Mouse (Mus musculus): Measurements from ENCODE around the gene Cdk8. TPM values are rescaled to one million over a fixed set of nuclear protein-coding genes. Genes with fewer than 3 reads are reported as not detected.

The Cdk8 gene
- polyA plus RNA-seq, 1 experiment from 2014 or later = 41.5 TPM

- Histone ChIP-seq H3K27ac (ENCODE audit: low read depth, low read length) (no peak overlapping the region), H3K4me1 (replicated peaks; ENCODE audit: control insufficient read depth, insufficient read depth, low read length) (no peaks in the 10 kb centered on the region), H3K9me3 (ENCODE audit: control insufficient read depth, low read length) (no peaks in the 10 kb centered on the region), H3K36me3 (ENCODE audit: control insufficient read depth, insufficient read depth, low read length) (no peaks in the 10 kb centered on the region; the same call in 1 of the 2 replicates), H3K4me2 (ENCODE audit: low read depth, low read length, severe bottlenecking) (no peak overlapping the region), H3K9ac (ENCODE audit: low read length) (no peak overlapping the region), H3K4me3 (ENCODE audit: low read depth, low read length) (no peak overlapping the region), H3K27me3 (ENCODE audit: control insufficient read depth, insufficient read depth, low read length) (no peaks in the 10 kb centered on the region)
- WGBS = 91% methylated on average over 7 of the region's 7 CpGs
- no peak for DNase-seq (ENCODE audit: low spot score)
- no peak for ATAC-seq (replicated peaks; ENCODE audit: low FRiP score)
Measured at GRCm38 (mm10) chr5:146289921-146290320, 58.9 kb downstream of the Cdk8 start.

GRCm38 (mm10) chr5:146290446-146290845 lies 59.4 kb downstream of the Cdk8 start:
- Histone ChIP-seq H3K4me2 (ENCODE audit: low read depth, low read length, severe bottlenecking) (no peak overlapping the region), H3K36me3 (ENCODE audit: control insufficient read depth, insufficient read depth, low read length) (no peaks in the 10 kb centered on the region; the same call in 1 of the 2 replicates), H3K4me3 (ENCODE audit: low read depth, low read length) (no peak overlapping the region), H3K9ac (ENCODE audit: low read length) (no peak overlapping the region), H3K9me3 (ENCODE audit: control insufficient read depth, low read length) (no peaks in the 10 kb centered on the region), H3K4me1 (replicated peaks; ENCODE audit: control insufficient read depth, insufficient read depth, low read length) (no peaks in the 10 kb centered on the region), H3K27me3 (ENCODE audit: control insufficient read depth, insufficient read depth, low read length) (no peaks in the 10 kb centered on the region), H3K27ac (ENCODE audit: low read depth, low read length) (no peak overlapping the region)
- ATAC-seq (replicated peaks; ENCODE audit: low FRiP score) (no peak), DNase-seq (ENCODE audit: low spot score) (no peak)
- WGBS = 90% methylated on average over 5 of the region's 5 CpGs

- no peak overlapping the region for H3K27ac ChIP-seq (ENCODE audit: low read depth, low read length)
- no peaks in the 10 kb centered on the region for H3K27me3 ChIP-seq (ENCODE audit: control insufficient read depth, insufficient read depth, low read length)
- DNase-seq (ENCODE audit: low spot score) = no peak
- no peaks in the 10 kb centered on the region for H3K9me3 ChIP-seq (ENCODE audit: control insufficient read depth, low read length)
- H3K4me3 ChIP-seq (ENCODE audit: low read depth, low read length) = no peak overlapping the region
- no peaks in the 10 kb centered on the region for H3K4me1 ChIP-seq (replicated peaks; ENCODE audit: control insufficient read depth, insufficient read depth, low read length)
- H3K9ac ChIP-seq (ENCODE audit: low read length) = no peak overlapping the region
- no peak overlapping the region for H3K4me2 ChIP-seq (ENCODE audit: low read depth, low read length, severe bottlenecking)
- WGBS = 93% methylated on average over 5 of the region's 5 CpGs
- no peaks in the 10 kb centered on the region; the same call in 1 of the 2 replicates for H3K36me3 ChIP-seq (ENCODE audit: control insufficient read depth, insufficient read depth, low read length)
- ATAC-seq (replicated peaks; ENCODE audit: low FRiP score) = 0 out of 2 replicates have a peak, but pooled peaks have one; percentile 27
Measured at GRCm38 (mm10) chr5:146291560-146291959, 60.5 kb downstream of the Cdk8 start.

- no peak overlapping the region for H3K4me3 ChIP-seq (ENCODE audit: low read depth, low read length)
- no peaks in the 10 kb centered on the region for H3K9me3 ChIP-seq (ENCODE audit: control insufficient read depth, low read length)
- H3K27ac ChIP-seq (ENCODE audit: low read depth, low read length) = no peak overlapping the region
- DNase-seq (ENCODE audit: low spot score) = no peak
- no peaks in the 10 kb centered on the region for H3K4me1 ChIP-seq (replicated peaks; ENCODE audit: control insufficient read depth, insufficient read depth, low read length)
- H3K9ac ChIP-seq (ENCODE audit: low read length) = no peak overlapping the region
- no peaks in the 10 kb centered on the region for H3K27me3 ChIP-seq (ENCODE audit: control insufficient read depth, insufficient read depth, low read length)
- ATAC-seq (replicated peaks; ENCODE audit: low FRiP score) = no peak
- H3K4me2 ChIP-seq (ENCODE audit: low read depth, low read length, severe bottlenecking) = no peak overlapping the region
- no peaks in the 10 kb centered on the region; the same call in 1 of the 2 replicates for H3K36me3 ChIP-seq (ENCODE audit: control insufficient read depth, insufficient read depth, low read length)
- WGBS = 91% methylated on average over 5 of the region's 5 CpGs
Measured at GRCm38 (mm10) chr5:146292896-146293680, 62.1 kb downstream of the Cdk8 start.

- 93% methylated on average over 11 of the region's 11 CpGs for WGBS
- Histone ChIP-seq H3K27me3 (ENCODE audit: control insufficient read depth, insufficient read depth, low read length) (no peaks in the 10 kb centered on the region), H3K36me3 (ENCODE audit: control insufficient read depth, insufficient read depth, low read length) (no peaks in the 10 kb centered on the region; the same call in 1 of the 2 replicates), H3K9ac (ENCODE audit: low read length) (no peak overlapping the region), H3K4me3 (ENCODE audit: low read depth, low read length) (no peak overlapping the region), H3K4me1 (replicated peaks; ENCODE audit: control insufficient read depth, insufficient read depth, low read length) (no peaks in the 10 kb centered on the region), H3K9me3 (ENCODE audit: control insufficient read depth, low read length) (no peaks in the 10 kb centered on the region), H3K4me2 (ENCODE audit: low read depth, low read length, severe bottlenecking) (no peak overlapping the region), H3K27ac (ENCODE audit: low read depth, low read length) (no peak overlapping the region)
- DNase-seq (ENCODE audit: low spot score) (no peak), ATAC-seq (replicated peaks; ENCODE audit: low FRiP score) (no peak)
Measured at GRCm38 (mm10) chr5:146293919-146294700, 63.1 kb downstream of the Cdk8 start.

- Histone ChIP-seq H3K4me1 (replicated peaks; ENCODE audit: control insufficient read depth, insufficient read depth, low read length) (no peaks in the 10 kb centered on the region), H3K27ac (ENCODE audit: low read depth, low read length) (no peak overlapping the region), H3K4me3 (ENCODE audit: low read depth, low read length) (no peak overlapping the region), H3K36me3 (ENCODE audit: control insufficient read depth, insufficient read depth, low read length) (no peaks in the 10 kb centered on the region; the same call in 1 of the 2 replicates), H3K27me3 (ENCODE audit: control insufficient read depth, insufficient read depth, low read length) (no peaks in the 10 kb centered on the region), H3K9ac (ENCODE audit: low read length) (no peak overlapping the region), H3K9me3 (ENCODE audit: control insufficient read depth, low read length) (no peaks in the 10 kb centered on the region), H3K4me2 (ENCODE audit: low read depth, low read length, severe bottlenecking) (no peak overlapping the region)
- DNase-seq (ENCODE audit: low spot score) (no peak), ATAC-seq (replicated peaks; ENCODE audit: low FRiP score) (no peak)
- WGBS = 94% methylated on average over 5 of the region's 5 CpGs
Measured at GRCm38 (mm10) chr5:146294834-146295233, 63.8 kb downstream of the Cdk8 start.

GRCm38 (mm10) chr5:146298807-146299519 lies 67.9 kb downstream of the Cdk8 start:
- no peak overlapping the region for H3K4me3 ChIP-seq (ENCODE audit: low read depth, low read length)
- WGBS = 92% methylated on average over 13 of the region's 13 CpGs
- H3K9ac ChIP-seq (ENCODE audit: low read length) = no peak overlapping the region
- no peak overlapping the region for H3K27ac ChIP-seq (ENCODE audit: low read depth, low read length)
- no peak overlapping the region for H3K4me2 ChIP-seq (ENCODE audit: low read depth, low read length, severe bottlenecking)
- no peaks in the 10 kb centered on the region for H3K4me1 ChIP-seq (replicated peaks; ENCODE audit: control insufficient read depth, insufficient read depth, low read length)
- no peaks in the 10 kb centered on the region for H3K27me3 ChIP-seq (ENCODE audit: control insufficient read depth, insufficient read depth, low read length)
- DNase-seq (ENCODE audit: low spot score) (no peak), ATAC-seq (replicated peaks; ENCODE audit: low FRiP score) (no peak)
- H3K9me3 ChIP-seq (ENCODE audit: control insufficient read depth, low read length) = no peaks in the 10 kb centered on the region
- H3K36me3 ChIP-seq (ENCODE audit: control insufficient read depth, insufficient read depth, low read length) = no peaks in the 10 kb centered on the region; the same call in 1 of the 2 replicates

- DNase-seq (ENCODE audit: low spot score) = no peak
- H3K4me1 ChIP-seq (replicated peaks; ENCODE audit: control insufficient read depth, insufficient read depth, low read length) = no peaks in the 10 kb centered on the region
- ATAC-seq (replicated peaks; ENCODE audit: low FRiP score) = no peak
- H3K9ac ChIP-seq (ENCODE audit: low read length) = no peak overlapping the region
- H3K4me2 ChIP-seq (ENCODE audit: low read depth, low read length, severe bottlenecking) = no peak overlapping the region
- no peaks in the 10 kb centered on the region for H3K27me3 ChIP-seq (ENCODE audit: control insufficient read depth, insufficient read depth, low read length)
- H3K27ac ChIP-seq (ENCODE audit: low read depth, low read length) = no peak overlapping the region
- no peaks in the 10 kb centered on the region; the same call in 1 of the 2 replicates for H3K36me3 ChIP-seq (ENCODE audit: control insufficient read depth, insufficient read depth, low read length)
- WGBS = 95% methylated on average over 8 of the region's 8 CpGs
- H3K9me3 ChIP-seq (ENCODE audit: control insufficient read depth, low read length) = no peaks in the 10 kb centered on the region
- H3K4me3 ChIP-seq (ENCODE audit: low read depth, low read length) = no peak overlapping the region
Measured at GRCm38 (mm10) chr5:146299520-146299870, 68.5 kb downstream of the Cdk8 start.

All from forebrain, embryonic 11.5 days (tissue).